Mouse (Mus musculus): ENCODE measurements around the gene Leng8. TPM values are rescaled to one million over a fixed set of nuclear protein-coding genes. Genes with fewer than 3 reads are reported as not detected.

Leng8 gene
- polyA plus RNA-seq, 1 experiment, result 507 TPM

- no peak for DNase-seq (ENCODE audit: low read depth)
- no peak for TF ChIP-seq POLR2A (IDR thresholded peaks at IDR 0.05; ENCODE audit: borderline replicate concordance, extremely low read depth, insufficient read depth, insufficient read length, poor library complexity, severe bottlenecking)
- TF ChIP-seq CTCF (IDR thresholded peaks at IDR 0.05; ENCODE audit: borderline replicate concordance, extremely low read depth, insufficient read depth, insufficient read length), result no peak
Observed at GRCm38 (mm10) chr7:4128860-4129259, 8.0 kb upstream of the Leng8 start.

GRCm38 (mm10) chr7:4130686-4131452 is 6.0 kb upstream of the Leng8 start:
- peak; percentile 94 for DNase-seq (ENCODE audit: low read depth)
- TF ChIP-seq POLR2A (IDR thresholded peaks at IDR 0.05; ENCODE audit: borderline replicate concordance, extremely low read depth, insufficient read depth, insufficient read length, poor library complexity, severe bottlenecking) (no peak), CTCF (IDR thresholded peaks at IDR 0.05; ENCODE audit: borderline replicate concordance, extremely low read depth, insufficient read depth, insufficient read length) (peak; percentile 98)

- TF ChIP-seq POLR2A (IDR thresholded peaks at IDR 0.05; ENCODE audit: borderline replicate concordance, extremely low read depth, insufficient read depth, insufficient read length, poor library complexity, severe bottlenecking), result no peak
- no peak for TF ChIP-seq CTCF (IDR thresholded peaks at IDR 0.05; ENCODE audit: borderline replicate concordance, extremely low read depth, insufficient read depth, insufficient read length)
- no peak for DNase-seq (ENCODE audit: low read depth)
Observed at GRCm38 (mm10) chr7:4131964-4132363, 4.9 kb upstream of the Leng8 start.

- no peak for DNase-seq (ENCODE audit: low read depth)
- TF ChIP-seq POLR2A (IDR thresholded peaks at IDR 0.05; ENCODE audit: borderline replicate concordance, extremely low read depth, insufficient read depth, insufficient read length, poor library complexity, severe bottlenecking) (no peak), CTCF (IDR thresholded peaks at IDR 0.05; ENCODE audit: borderline replicate concordance, extremely low read depth, insufficient read depth, insufficient read length) (no peak)
Observed at GRCm38 (mm10) chr7:4132581-4132980, 4.3 kb upstream of the Leng8 start.

- DNase-seq (ENCODE audit: low read depth), result no peak
- TF ChIP-seq POLR2A (IDR thresholded peaks at IDR 0.05; ENCODE audit: borderline replicate concordance, extremely low read depth, insufficient read depth, insufficient read length, poor library complexity, severe bottlenecking) (no peak), CTCF (IDR thresholded peaks at IDR 0.05; ENCODE audit: borderline replicate concordance, extremely low read depth, insufficient read depth, insufficient read length) (no peak)
Observed at GRCm38 (mm10) chr7:4132998-4133397, 3.8 kb upstream of the Leng8 start.

GRCm38 (mm10) chr7:4134911-4135310 is 1.9 kb upstream of the Leng8 start:
- DNase-seq (ENCODE audit: low read depth), result no peak
- TF ChIP-seq POLR2A (IDR thresholded peaks at IDR 0.05; ENCODE audit: borderline replicate concordance, extremely low read depth, insufficient read depth, insufficient read length, poor library complexity, severe bottlenecking), result no peak
- no peak for TF ChIP-seq CTCF (IDR thresholded peaks at IDR 0.05; ENCODE audit: borderline replicate concordance, extremely low read depth, insufficient read depth, insufficient read length)

GRCm38 (mm10) chr7:4136404-4136770 is 452 bp upstream of the Leng8 start:
- DNase-seq (ENCODE audit: low read depth), result no peak
- TF ChIP-seq POLR2A (IDR thresholded peaks at IDR 0.05; ENCODE audit: borderline replicate concordance, extremely low read depth, insufficient read depth, insufficient read length, poor library complexity, severe bottlenecking) (no peak), CTCF (IDR thresholded peaks at IDR 0.05; ENCODE audit: borderline replicate concordance, extremely low read depth, insufficient read depth, insufficient read length) (no peak)

- DNase-seq (ENCODE audit: low read depth), result no peak
- TF ChIP-seq CTCF (IDR thresholded peaks at IDR 0.05; ENCODE audit: borderline replicate concordance, extremely low read depth, insufficient read depth, insufficient read length) (no peak), POLR2A (IDR thresholded peaks at IDR 0.05; ENCODE audit: borderline replicate concordance, extremely low read depth, insufficient read depth, insufficient read length, poor library complexity, severe bottlenecking) (no peak)
Observed at GRCm38 (mm10) chr7:4137746-4138145, 907 bp downstream of the Leng8 start.

GRCm38 (mm10) chr7:4138181-4138580 is 1.3 kb downstream of the Leng8 start:
- no peak for DNase-seq (ENCODE audit: low read depth)
- TF ChIP-seq CTCF (IDR thresholded peaks at IDR 0.05; ENCODE audit: borderline replicate concordance, extremely low read depth, insufficient read depth, insufficient read length) (no peak), POLR2A (IDR thresholded peaks at IDR 0.05; ENCODE audit: borderline replicate concordance, extremely low read depth, insufficient read depth, insufficient read length, poor library complexity, severe bottlenecking) (no peak)

- no peak for DNase-seq (ENCODE audit: low read depth)
- TF ChIP-seq POLR2A (IDR thresholded peaks at IDR 0.05; ENCODE audit: borderline replicate concordance, extremely low read depth, insufficient read depth, insufficient read length, poor library complexity, severe bottlenecking), result no peak
- TF ChIP-seq CTCF (IDR thresholded peaks at IDR 0.05; ENCODE audit: borderline replicate concordance, extremely low read depth, insufficient read depth, insufficient read length), result no peak
Observed at GRCm38 (mm10) chr7:4138671-4139070, 1.8 kb downstream of the Leng8 start.

- TF ChIP-seq POLR2A (IDR thresholded peaks at IDR 0.05; ENCODE audit: borderline replicate concordance, extremely low read depth, insufficient read depth, insufficient read length, poor library complexity, severe bottlenecking) (no peak), CTCF (IDR thresholded peaks at IDR 0.05; ENCODE audit: borderline replicate concordance, extremely low read depth, insufficient read depth, insufficient read length) (no peak)
- no peak for DNase-seq (ENCODE audit: low read depth)
Observed at GRCm38 (mm10) chr7:4139391-4139790, 2.6 kb downstream of the Leng8 start.

- no peak for DNase-seq (ENCODE audit: low read depth)
- TF ChIP-seq POLR2A (IDR thresholded peaks at IDR 0.05; ENCODE audit: borderline replicate concordance, extremely low read depth, insufficient read depth, insufficient read length, poor library complexity, severe bottlenecking) (no peak), CTCF (IDR thresholded peaks at IDR 0.05; ENCODE audit: borderline replicate concordance, extremely low read depth, insufficient read depth, insufficient read length) (no peak)
Observed at GRCm38 (mm10) chr7:4141648-4142325, 4.9 kb downstream of the Leng8 start.
